Mouse (Mus musculus) cerebellum, adult 2 months (tissue): ENCODE data around the gene Metap2.

Experiments used
- CTCF ChIP-seq: fragments of 200-500 bp; IDR thresholded peaks from 2 replicates; pipeline ENCODE4 v1.5.1; 2011; ENCODE audit warnings: low read depth, mild to moderate bottlenecking, control low read depth, low read length, moderate library complexity, borderline replicate concordance; ENCODE audit not compliant: insufficient read depth
- POLR2A ChIP-seq: fragments of 200-500 bp; IDR thresholded peaks from 2 replicates; pipeline ENCODE4 v1.6.1; 2011; ENCODE audit warnings: low read length, control low read depth, borderline replicate concordance; ENCODE audit not compliant: insufficient read depth

GRCm38 (mm10) chr10:93833699-93834393 is 63.0 kb downstream of the Metap2 start:
- no peak for TF ChIP-seq CTCF
- no peak for TF ChIP-seq POLR2A
